Mouse (Mus musculus): ENCODE measurements at regions not wholly inside any gene's neighbourhood (a gene's known extent, or its start where the extent isn't known, plus 50 kb on each side); places are given as distances from the start of the nearest gene placed in this dataset.

- TF ChIP-seq GATA1 (IDR thresholded peaks at IDR 0.05; ENCODE audit: low read depth, low read length) (no peak), MAX (IDR thresholded peaks at IDR 0.05; ENCODE audit: low read length) (no peak)
Measured at GRCm38 (mm10) chr13:7057545-7057944, 409.0 kb upstream of the Pfkp start.
